Mouse (Mus musculus): ENCODE data around the gene Prdm16. TPM values are rescaled to one million over a fixed set of nuclear protein-coding genes. Genes with fewer than 3 reads are reported as not detected.
A peak's percentile ranks its signal among the peaks of the same experiment; 100 is the strongest.

The Prdm16 gene
- polyA plus RNA-seq, 1 experiment from 2014 or later = 17.5 TPM

GRCm38 (mm10) chr4:154297761-154298160 lies 338.9 kb downstream of the Prdm16 start:
- H3K9ac ChIP-seq = 0 out of 2 replicates have a peak overlapping the region, but pooled peaks have one; percentile 4
- H3K9me3 ChIP-seq = no peaks in the 10 kb centered on the region
- no peak for ATAC-seq (ENCODE audit: insufficient number of reproducible peaks, low FRiP score, low TSS enrichment, low read depth)
- H3K36me3 ChIP-seq = no peaks in the 10 kb centered on the region
- H3K27ac ChIP-seq = no peak overlapping the region
- H3K4me1 ChIP-seq = peaks cover 33% of the 10 kb centered on the region
- no peak overlapping the region for H3K4me2 ChIP-seq
- no peak overlapping the region for H3K4me3 ChIP-seq
- 44% methylated on average over 9 of the region's 9 CpGs for WGBS
- H3K27me3 ChIP-seq = peaks cover 39% of the 10 kb centered on the region

DNA sequence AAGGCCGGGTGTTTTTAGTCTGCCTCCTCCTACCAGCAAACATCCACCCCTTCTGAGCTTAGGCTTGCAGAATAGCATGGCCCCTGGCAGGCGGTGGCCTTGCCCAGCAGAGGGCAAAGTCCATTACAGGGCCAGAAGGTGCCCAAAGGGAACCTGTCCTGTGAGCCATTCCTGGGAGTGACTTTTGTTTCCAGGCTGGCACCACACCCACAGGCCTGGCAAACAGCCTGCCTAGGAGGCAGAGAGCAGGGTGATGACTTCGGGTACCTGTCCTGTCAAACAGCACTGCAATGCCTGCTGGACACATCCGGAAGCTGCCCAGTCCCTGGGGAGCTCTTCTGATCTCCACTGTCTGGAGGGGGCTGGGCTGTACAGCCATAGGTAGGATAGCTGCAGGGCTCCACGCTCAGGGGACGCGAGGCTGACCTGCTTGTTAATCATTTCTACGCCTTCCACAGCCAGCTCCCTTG lies 342.4 kb downstream of the Prdm16 start:
- H3K27me3 ChIP-seq = peaks cover 11% of the 10 kb centered on the region
- H3K4me1 ChIP-seq = peaks cover 18% of the 10 kb centered on the region
- H3K9ac ChIP-seq = no peak overlapping the region
- no peaks in the 10 kb centered on the region for H3K9me3 ChIP-seq
- ATAC-seq (ENCODE audit: insufficient number of reproducible peaks, low FRiP score, low TSS enrichment, low read depth) = no peak
- no peak overlapping the region for H3K27ac ChIP-seq
- no peaks in the 10 kb centered on the region for H3K36me3 ChIP-seq
- H3K4me3 ChIP-seq = no peak overlapping the region
- 25% methylated on average over 8 of the region's 8 CpGs for WGBS
- H3K4me2 ChIP-seq = no peak overlapping the region

DNA sequence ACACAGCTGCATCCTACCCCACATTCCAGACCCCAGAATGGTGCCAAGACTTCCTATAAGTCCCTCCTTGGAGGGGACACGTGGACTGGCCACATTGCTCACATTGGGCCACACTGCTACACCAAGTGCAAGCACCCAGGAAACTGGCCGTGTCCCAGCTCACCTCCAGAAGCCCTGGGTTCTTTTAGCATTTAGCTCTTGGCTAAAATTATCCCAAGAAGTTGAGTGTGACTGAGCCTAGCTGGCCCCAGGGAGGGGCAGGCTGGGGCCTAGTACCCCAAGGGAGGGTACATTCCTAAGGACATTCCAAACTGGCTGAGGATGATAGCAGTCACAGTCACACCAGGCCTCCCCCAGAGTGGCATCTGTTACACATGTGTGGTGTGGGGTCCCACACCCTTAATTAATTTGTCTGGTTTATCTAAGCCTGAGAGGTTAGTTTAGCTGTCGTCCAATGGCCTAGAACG lies 342.9 kb downstream of the Prdm16 start:
- ATAC-seq (ENCODE audit: insufficient number of reproducible peaks, low FRiP score, low TSS enrichment, low read depth) = no peak
- H3K9me3 ChIP-seq = no peaks in the 10 kb centered on the region
- H3K27me3 ChIP-seq = peaks cover 5% of the 10 kb centered on the region; the same call in 1 of the 2 replicates
- no peak overlapping the region for H3K9ac ChIP-seq
- H3K27ac ChIP-seq = no peak overlapping the region
- no peak overlapping the region for H3K4me3 ChIP-seq
- no peak overlapping the region for H3K4me2 ChIP-seq
- peaks cover 18% of the 10 kb centered on the region for H3K4me1 ChIP-seq
- WGBS = 39% methylated on average over 4 of the region's 4 CpGs
- no peaks in the 10 kb centered on the region for H3K36me3 ChIP-seq

DNA sequence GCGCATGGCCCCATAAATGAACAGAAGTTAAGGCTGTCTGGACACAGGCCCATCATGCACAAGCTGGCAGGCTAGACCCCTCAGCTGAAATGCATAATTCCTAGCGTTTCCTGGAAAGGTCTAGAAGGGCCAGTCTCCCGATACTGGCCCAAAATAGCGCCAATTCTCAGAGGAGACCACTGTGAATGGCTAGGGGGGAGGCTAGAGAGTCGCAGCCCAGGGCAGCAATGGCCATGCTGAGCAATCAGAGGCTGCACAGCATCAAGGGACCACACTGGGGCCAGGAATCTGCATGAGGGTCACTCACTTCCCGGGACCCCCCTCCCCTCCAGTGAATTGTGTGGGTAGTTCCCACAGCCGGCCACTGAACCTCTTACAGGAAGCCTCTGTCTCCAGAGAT lies 353.0 kb downstream of the Prdm16 start:
- no peaks in the 10 kb centered on the region for H3K9me3 ChIP-seq
- H3K9ac ChIP-seq = no peak overlapping the region
- WGBS = 58% methylated on average over 7 of the region's 7 CpGs

DNA sequence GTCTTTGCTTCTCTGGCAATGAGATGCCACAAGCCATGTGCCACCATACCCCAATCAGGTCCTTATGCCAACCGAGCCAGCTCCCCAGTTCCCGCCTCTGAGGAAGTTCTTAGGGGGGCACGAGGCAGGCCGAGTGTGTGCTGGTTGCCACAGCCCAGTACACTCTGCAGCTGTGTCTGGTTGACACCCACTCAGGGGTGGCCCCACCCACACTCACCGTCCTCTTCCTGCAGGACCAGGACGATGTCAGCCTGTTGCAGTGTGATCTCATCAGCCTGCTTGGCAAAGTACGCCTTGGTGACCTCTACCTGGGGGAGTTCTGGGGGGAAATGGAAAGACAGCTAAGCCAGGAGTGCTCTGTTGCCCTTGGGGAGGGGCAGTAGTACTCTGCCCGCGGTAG lies 357.2 kb downstream of the Prdm16 start:
- peaks cover 30% of the 10 kb centered on the region for H3K36me3 ChIP-seq
- H3K4me2 ChIP-seq = no peak overlapping the region
- no peak overlapping the region for H3K27ac ChIP-seq
- H3K27me3 ChIP-seq = no peaks in the 10 kb centered on the region
- whole genome bisulfite sequencing = 58% methylated on average over 9 of the region's 9 CpGs
- H3K9ac ChIP-seq = no peak overlapping the region
- H3K4me3 ChIP-seq = no peak overlapping the region
- no peak for ATAC-seq (ENCODE audit: insufficient number of reproducible peaks, low FRiP score, low TSS enrichment, low read depth)
- no peaks in the 10 kb centered on the region for H3K9me3 ChIP-seq
- H3K4me1 ChIP-seq = peaks cover 6% of the 10 kb centered on the region

More for the DNA sequence above, 353.0 kb downstream of the Prdm16 start:
- Histone ChIP-seq H3K36me3 (no peaks in the 10 kb centered on the region), H3K27me3 (no peaks in the 10 kb centered on the region), H3K4me1 (peaks cover 14% of the 10 kb centered on the region), H3K27ac (no peak overlapping the region), H3K4me2 (no peak overlapping the region), H3K4me3 (no peak overlapping the region)
- no peak for ATAC-seq (ENCODE audit: insufficient number of reproducible peaks, low FRiP score, low TSS enrichment, low read depth)

GRCm38 (mm10) chr4:154273000-154273399 lies 363.7 kb downstream of the Prdm16 start:
- H3K4me2 ChIP-seq = no peak overlapping the region
- ATAC-seq (ENCODE audit: insufficient number of reproducible peaks, low FRiP score, low TSS enrichment, low read depth) = no peak
- H3K9me3 ChIP-seq = no peaks in the 10 kb centered on the region
- peaks cover 78% of the 10 kb centered on the region for H3K36me3 ChIP-seq
- WGBS = 58% methylated on average over 3 of the region's 3 CpGs
- H3K9ac ChIP-seq = no peak overlapping the region
- no peak overlapping the region for H3K27ac ChIP-seq
- H3K4me1 ChIP-seq = peaks cover 3% of the 10 kb centered on the region; the same call in 1 of the 2 replicates
- H3K27me3 ChIP-seq = no peaks in the 10 kb centered on the region
- no peak overlapping the region for H3K4me3 ChIP-seq

DNA sequence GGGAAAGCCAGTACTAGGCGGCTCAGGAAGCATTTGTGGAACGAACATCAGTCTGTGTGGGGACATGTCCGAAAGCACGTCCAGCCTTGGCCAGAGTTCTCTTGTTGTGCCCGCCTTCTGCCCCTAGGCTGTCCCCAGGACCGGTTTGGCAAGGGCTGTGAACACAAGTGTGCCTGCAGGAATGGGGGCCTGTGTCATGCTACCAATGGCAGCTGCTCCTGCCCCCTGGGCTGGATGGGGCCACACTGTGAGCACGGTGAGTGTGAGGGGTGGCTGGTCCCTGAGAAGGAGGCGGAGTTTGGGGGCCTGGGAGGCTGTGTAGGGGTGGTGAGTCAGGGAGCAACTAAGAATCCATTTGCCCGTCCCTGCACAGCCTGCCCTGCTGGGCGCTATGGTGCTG lies 367.2 kb downstream of the Prdm16 start:
- Histone ChIP-seq H3K4me2 (no peak overlapping the region), H3K36me3 (peaks cover 85% of the 10 kb centered on the region), H3K27me3 (no peaks in the 10 kb centered on the region), H3K9me3 (no peaks in the 10 kb centered on the region), H3K27ac (peak overlapping the region; percentile 34), H3K9ac (no peak overlapping the region), H3K4me1 (peaks cover 3% of the 10 kb centered on the region; the same call in 1 of the 2 replicates), H3K4me3 (no peak overlapping the region)
- WGBS = 58% methylated on average over 10 of the region's 10 CpGs
- no peak for ATAC-seq (ENCODE audit: insufficient number of reproducible peaks, low FRiP score, low TSS enrichment, low read depth)

- 84% methylated on average over 6 of the region's 6 CpGs for WGBS
- Histone ChIP-seq H3K4me3 (no peak overlapping the region), H3K36me3 (peaks cover 91% of the 10 kb centered on the region), H3K9ac (no peak overlapping the region), H3K27ac (no peak overlapping the region), H3K9me3 (no peaks in the 10 kb centered on the region), H3K4me1 (peaks cover 3% of the 10 kb centered on the region; the same call in 1 of the 2 replicates), H3K4me2 (no peak overlapping the region), H3K27me3 (no peaks in the 10 kb centered on the region)
- ATAC-seq (ENCODE audit: insufficient number of reproducible peaks, low FRiP score, low TSS enrichment, low read depth) = no peak
Measured at GRCm38 (mm10) chr4:154267511-154267910, 369.2 kb downstream of the Prdm16 start.

Other genes starting within 250 kb of the Prdm16 start
- not detected in 2 replicates for gene Actrt2, start 31.0 kb upstream of the Prdm16 start, polyA plus RNA-seq (2015; fragmentation: Nextera tagmentation; extraction: Ambion mirVana)
- 0.12 and 0.27 TPM in 2 replicates for gene Ttc34, start 200.6 kb upstream of the Prdm16 start, polyA plus RNA-seq (2015; fragmentation: Nextera tagmentation; extraction: Ambion mirVana)
- 0.20 and 0.23 TPM in 2 replicates for gene Mmel1, start 232.7 kb upstream of the Prdm16 start, polyA plus RNA-seq (2015; fragmentation: Nextera tagmentation; extraction: Ambion mirVana)

All from limb, embryonic 15.5 days (tissue).